Mouse (Mus musculus): ENCODE data around the gene Gpr157.

The Gpr157 gene

GRCm38 (mm10) chr4:150155301-150155700 lies 68.1 kb downstream of the Gpr157 start:
- DNase-seq, result no peak

All from kidney, postnatal 14 days (tissue).